Mouse (Mus musculus) lung, postnatal 14 days (tissue): ENCODE results near the gene Vmn1r172.
"Not testable (repeated sequence)": the region's sequence is repeated elsewhere in the genome, so short reads cannot be mapped to it uniquely, and the experiment has no call there.

ENCODE experiments used
- DNase-seq: peaks from one replicate; pipeline ENCODE4 v3.0.0; 2021

Gene Vmn1r172

DNA sequence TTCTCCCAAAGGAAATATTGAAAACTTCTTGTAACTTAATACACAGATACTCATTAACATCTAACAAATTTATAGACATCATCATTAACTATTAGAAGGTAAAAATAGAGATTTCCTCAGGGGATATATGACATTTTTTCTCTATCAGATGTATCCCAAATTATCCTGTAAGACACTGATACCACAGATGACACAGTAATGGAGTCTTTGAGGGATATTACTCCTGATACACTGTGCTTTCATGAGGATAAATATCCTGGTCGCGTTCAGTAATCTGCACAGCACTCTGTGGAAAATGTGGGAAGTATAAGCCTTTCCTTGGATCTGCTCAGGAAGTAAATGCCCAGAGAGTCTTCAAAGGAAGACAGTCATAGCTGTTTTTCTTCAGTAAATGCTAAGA, at the start of gene Vmn1r172:
Vmn1r172 (plus strand) TSS at position 301 of the 400 bp plus-strand sequence.
- DNase-seq: no peak

DNA sequence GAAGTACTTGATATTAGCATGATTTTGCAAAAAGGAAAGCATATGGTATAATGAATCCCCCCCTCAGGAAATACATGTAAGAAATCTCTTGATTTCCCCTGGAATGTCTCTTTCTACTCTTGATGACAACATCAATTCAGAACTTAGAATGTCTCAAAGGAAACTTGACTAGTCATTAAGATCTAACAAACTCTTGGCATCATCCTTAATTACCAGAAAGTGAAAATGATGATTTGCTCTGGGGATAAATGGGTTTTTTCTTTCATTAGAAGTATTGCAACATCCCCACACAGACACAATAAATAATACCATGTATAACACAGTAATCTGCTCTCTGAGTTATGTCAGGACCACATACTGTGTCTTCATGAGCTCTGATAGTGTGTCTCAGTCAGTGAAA, 27.7 kb upstream of the Vmn1r172 start, which contains the start of gene Vmn1r171:
Vmn1r171 (plus strand) TSS at position 301 of the 400 bp plus-strand sequence.
- DNase-seq: no peak

DNA sequence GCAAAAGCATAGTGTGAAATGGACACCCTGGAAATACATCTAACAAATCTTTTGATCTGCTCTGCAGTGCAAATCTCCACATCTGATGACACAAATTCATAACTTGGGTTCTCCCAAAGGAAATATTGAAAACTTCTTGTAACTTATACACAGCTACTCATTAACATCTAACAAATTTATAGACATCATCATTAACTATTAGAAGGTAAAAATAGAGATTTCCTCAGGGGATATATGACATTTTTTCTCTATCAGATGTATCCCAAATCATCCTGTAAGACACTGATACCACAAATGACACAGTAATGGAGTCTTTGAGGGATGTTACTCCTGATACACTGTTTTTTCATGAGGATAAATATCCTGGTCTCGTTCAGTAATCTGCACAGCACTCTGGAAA, 42.3 kb downstream of the Vmn1r172 start, which contains the start of gene Vmn1r173:
Vmn1r173 (plus strand) TSS at position 301 of the 400 bp plus-strand sequence.
- not testable (repeated sequence) for DNase-seq
